Mouse (Mus musculus) neural tube, embryonic 12.5 days (tissue): ENCODE measurements around the gene Adgrg2. TPM values are rescaled to one million over a fixed set of nuclear protein-coding genes. Genes with fewer than 3 reads are reported as not detected.

Experiments used
- ATAC-seq: fragments of 200-750 bp; cut with Nextera tagmentation; 2 replicates; pipeline ENCODE4 v1.8.0; 2017; ENCODE audit warnings: low read depth, mild to moderate bottlenecking, moderate TSS enrichment, moderate library complexity; ENCODE audit not compliant: low FRiP score
- H3K27ac ChIP-seq: fragments of 300-500 bp; sonication (generic); 2 replicates; pipeline ENCODE4 v1.5.1; 2016
- H3K27me3 ChIP-seq: fragments of 300-500 bp; sonication (generic); replicated peaks from 2 replicates; pipeline ENCODE4 v1.6.1; 2016; ENCODE audit warnings: mild to moderate bottlenecking
- H3K36me3 ChIP-seq: fragments of 300-500 bp; sonication (generic); 2 replicates; pipeline ENCODE4 v1.6.1; 2016; ENCODE audit warnings: mild to moderate bottlenecking
- H3K4me1 ChIP-seq: fragments of 300-500 bp; sonication (generic); 2 replicates; pipeline ENCODE4 v1.6.1; 2016
- H3K4me2 ChIP-seq: fragments of 300-500 bp; sonication (generic); replicated peaks from 2 replicates; pipeline ENCODE4 v1.6.1; 2016; ENCODE audit warnings: mild to moderate bottlenecking
- H3K4me3 ChIP-seq: fragments of 300-500 bp; sonication (generic); 2 replicates; pipeline ENCODE4 v1.5.1; 2016
- H3K9ac ChIP-seq: fragments of 300-500 bp; sonication (generic); 2 replicates; pipeline ENCODE4 v1.6.1; 2016; ENCODE audit warnings: mild to moderate bottlenecking
- H3K9me3 ChIP-seq: fragments of 300-500 bp; sonication (generic); 2 replicates; pipeline ENCODE4 v1.6.1; 2016; ENCODE audit warnings: mild to moderate bottlenecking
- WGBS: fragments of 180-500 bp; shearing (Covaris S2); methylation state at CpG from one replicate; pipeline ENCODE4 v1.1.7; 2016; 5-methylcytosine and 5-hydroxymethylcytosine counted together
- polyA plus RNA-seq: library from polyadenylated mRNA; unstranded; fragments of >200 nt; fragmentation: Nextera tagmentation; extraction: Ambion mirVana; gene quantifications from 2 replicates; pipeline ENCODE4 v1.2.1, GENCODE M21; 2016

Adgrg2 gene
- polyA plus RNA-seq, 1 experiment from 2014 or later = 6.3 TPM

GRCm38 (mm10) chrX:160509046-160509445, 118.6 kb downstream of the Adgrg2 start:
- Histone ChIP-seq H3K9me3 (no peaks in the 10 kb centered on the region), H3K27me3 (0 out of 2 replicates have a peak, but pooled peaks cover 3% of the 10 kb centered on the region), H3K27ac (no peak overlapping the region), H3K9ac (no peak overlapping the region), H3K4me2 (no peak overlapping the region), H3K4me1 (no peaks in the 10 kb centered on the region), H3K4me3 (no peak overlapping the region), H3K36me3 (no peaks in the 10 kb centered on the region)
- WGBS = 80% methylated on average over 1 of the region's 1 CpGs
- ATAC-seq = no peak

DNA sequence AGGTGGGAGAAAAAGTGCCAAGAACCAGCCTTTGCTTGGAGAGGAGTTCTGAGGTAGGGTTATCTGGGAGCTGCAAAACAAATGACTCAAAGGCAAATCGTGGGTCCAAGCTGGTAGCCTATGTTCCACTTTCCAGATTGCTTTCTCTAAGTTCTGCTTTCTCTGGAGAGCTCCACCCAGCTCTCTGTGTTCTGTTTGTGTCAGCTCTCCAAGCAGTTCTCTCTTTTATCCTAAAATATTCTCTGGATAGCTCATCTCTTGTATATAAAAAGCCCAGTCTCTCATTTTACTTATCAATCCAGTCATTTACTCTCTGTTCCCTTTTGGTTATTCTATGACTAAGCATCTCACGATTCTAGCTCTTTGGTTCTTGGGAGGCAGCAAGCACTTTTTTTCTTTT, 119.7 kb downstream of the Adgrg2 start:
- no peak for ATAC-seq
- no peaks in the 10 kb centered on the region for H3K4me1 ChIP-seq
- no peaks in the 10 kb centered on the region for H3K9me3 ChIP-seq
- WGBS = 79% methylated on average over 2 of the region's 2 CpGs
- H3K27me3 ChIP-seq = no peaks in the 10 kb centered on the region
- no peak overlapping the region for H3K9ac ChIP-seq
- no peak overlapping the region for H3K4me3 ChIP-seq
- H3K4me2 ChIP-seq = no peak overlapping the region
- H3K36me3 ChIP-seq = no peaks in the 10 kb centered on the region
- no peak overlapping the region for H3K27ac ChIP-seq

GRCm38 (mm10) chrX:160516027-160516426, 125.5 kb downstream of the Adgrg2 start:
- H3K4me2 ChIP-seq = no peak overlapping the region
- no peak overlapping the region for H3K4me3 ChIP-seq
- H3K9ac ChIP-seq = no peak overlapping the region
- ATAC-seq = no peak
- H3K27me3 ChIP-seq = no peaks in the 10 kb centered on the region
- no peaks in the 10 kb centered on the region for H3K9me3 ChIP-seq
- no peaks in the 10 kb centered on the region for H3K36me3 ChIP-seq
- no peaks in the 10 kb centered on the region for H3K4me1 ChIP-seq
- H3K27ac ChIP-seq = no peak overlapping the region

GRCm38 (mm10) chrX:160542772-160543171, 152.3 kb downstream of the Adgrg2 start:
- H3K27ac ChIP-seq = no peak overlapping the region
- no peaks in the 10 kb centered on the region for H3K36me3 ChIP-seq
- WGBS = 77% methylated on average over 2 of the region's 2 CpGs
- no peaks in the 10 kb centered on the region for H3K9me3 ChIP-seq
- H3K27me3 ChIP-seq = no peaks in the 10 kb centered on the region
- no peak overlapping the region for H3K4me3 ChIP-seq
- no peaks in the 10 kb centered on the region for H3K4me1 ChIP-seq
- no peak overlapping the region for H3K4me2 ChIP-seq
- H3K9ac ChIP-seq = no peak overlapping the region
- no peak for ATAC-seq

Other genes with a start within 250 kb of the Adgrg2 start
- gene Phka2, start 111.5 kb downstream of the Adgrg2 start, polyA plus RNA-seq = 17.9 and 18.7 TPM in 2 replicates